Mouse (Mus musculus) embryo, embryonic 11 days (tissue): Measurements from ENCODE around the gene Mdc1.

ENCODE experiments used
- DNase-seq: peaks from one replicate; pipeline ENCODE4 v3.0.0-alpha.2; 2015

The Mdc1 gene

GRCm38 (mm10) chr17:35887725-35888124 lies 46.4 kb downstream of the Mdc1 start:
- DNase-seq: no peak

GRCm38 (mm10) chr17:35896781-35897643 lies 55.7 kb downstream of the Mdc1 start, which contains the start of gene 2310061I04Rik:
Gene 2310061I04Rik, minus strand, starts transcription at chr17:35897431.
- DNase-seq: peak; percentile 95

DNA sequence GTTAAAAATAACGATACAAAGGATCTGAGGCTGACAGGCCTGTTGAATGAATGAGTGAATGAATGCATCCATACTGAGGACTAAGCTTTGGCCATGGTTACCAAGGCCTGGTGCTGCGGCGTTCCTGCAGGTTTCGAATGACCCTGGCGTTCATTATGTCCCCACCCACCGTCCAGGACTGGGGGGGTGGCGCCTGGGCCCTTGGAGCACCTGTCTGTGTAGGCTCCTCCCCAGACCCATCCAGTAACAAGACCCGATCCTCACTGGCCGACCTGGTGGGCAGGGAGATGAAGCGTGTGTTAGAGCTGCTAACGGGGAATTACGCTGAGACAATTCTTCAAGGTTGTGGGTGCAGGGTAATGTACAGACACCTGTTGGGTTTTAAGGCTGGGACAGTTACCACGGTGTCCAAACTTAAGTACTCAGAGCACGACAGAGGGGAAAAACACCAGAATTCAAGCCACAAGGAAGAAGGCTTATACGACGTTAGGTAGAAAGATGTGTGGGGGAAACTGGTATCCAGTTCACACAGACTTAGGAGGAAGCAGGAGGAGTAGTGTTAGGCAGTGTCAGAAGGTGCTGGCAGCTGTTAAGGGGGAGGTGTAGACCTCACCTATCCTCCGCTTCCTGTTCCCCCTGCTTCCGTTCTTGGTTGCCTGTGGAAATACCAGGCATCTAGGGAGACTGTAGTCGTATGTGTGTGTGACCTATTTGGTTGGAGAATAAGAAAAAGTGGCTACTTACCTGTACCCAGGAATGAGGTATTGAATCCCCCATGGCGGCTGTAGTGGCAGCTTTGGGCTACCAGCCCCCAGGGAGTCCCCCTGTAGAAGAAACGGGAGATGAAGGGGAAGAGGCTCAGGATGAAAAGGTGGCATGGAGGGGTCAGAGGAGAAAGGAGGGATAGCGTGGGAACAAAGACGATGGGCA lies 56.6 kb downstream of the Mdc1 start:
- DNase-seq: no peak

DNA sequence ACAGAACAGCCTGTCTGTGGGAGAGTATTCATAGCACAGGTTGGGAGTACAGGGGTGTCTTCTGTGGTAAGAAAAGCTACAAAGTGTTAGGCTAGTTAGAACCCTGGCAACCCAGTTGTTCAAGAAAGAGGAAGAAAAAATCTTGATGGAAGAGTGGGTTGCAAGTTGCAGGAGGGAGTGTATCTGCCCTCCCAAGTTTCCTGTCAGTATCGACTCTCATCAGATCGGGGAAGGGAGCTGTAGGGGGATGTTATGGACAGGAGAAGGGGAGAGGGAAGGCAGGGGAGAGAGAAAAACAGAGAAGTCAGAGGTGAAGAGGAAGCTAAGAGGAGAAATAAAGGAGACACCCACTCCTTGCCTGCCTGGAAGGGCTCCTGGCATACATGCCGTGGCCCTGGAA lies 59.3 kb downstream of the Mdc1 start:
- DNase-seq: no peak

DNA sequence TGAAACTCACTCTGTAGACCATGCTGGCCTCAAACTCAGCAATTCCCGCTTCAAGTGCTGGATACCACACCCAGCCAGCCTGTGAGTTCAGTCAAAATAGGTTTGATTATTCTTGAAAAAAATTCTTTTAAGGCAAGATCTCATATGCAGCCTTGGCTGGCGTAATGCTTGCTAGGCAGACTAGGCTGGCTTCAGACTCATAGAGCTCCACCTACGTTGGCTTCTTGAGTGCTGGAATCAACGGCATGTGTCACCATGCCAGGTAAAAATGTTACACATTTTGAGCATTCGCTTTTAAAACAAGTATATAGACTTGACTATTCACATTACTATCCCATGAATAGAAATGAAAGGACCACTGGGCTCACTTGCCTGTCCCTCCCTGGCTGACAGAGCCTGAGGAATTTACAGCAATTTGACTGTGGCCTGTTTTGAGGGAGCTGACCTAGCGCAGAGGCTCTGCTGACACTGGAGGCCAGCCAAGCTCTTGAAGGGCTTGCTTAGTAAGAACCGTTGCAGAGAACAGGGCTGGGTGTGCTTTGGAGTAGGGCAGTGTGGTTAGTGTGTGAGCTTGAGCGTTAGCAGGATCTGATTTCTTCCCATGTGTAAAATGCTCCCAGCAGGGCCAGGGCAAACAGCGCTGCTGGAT lies 62.2 kb downstream of the Mdc1 start:
- DNase-seq: no peak

DNA sequence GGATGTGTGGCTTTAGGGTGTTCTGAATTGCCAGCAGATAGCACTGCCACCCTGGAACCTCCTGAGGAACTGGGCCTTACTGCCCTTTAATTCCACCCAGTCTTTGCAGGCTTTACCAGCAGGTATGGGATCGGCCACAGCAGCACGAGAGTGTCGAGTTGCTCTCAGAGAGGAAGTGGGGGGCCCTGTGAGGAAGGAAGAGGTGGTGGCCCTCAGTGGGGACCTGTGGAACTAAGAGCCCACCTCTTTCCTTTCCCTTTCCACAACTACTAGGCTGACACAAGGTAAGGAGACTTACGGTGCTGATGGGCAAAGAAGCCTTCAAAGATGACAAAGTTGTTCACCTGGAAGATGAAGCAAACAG lies 62.7 kb downstream of the Mdc1 start:
- DNase-seq: no peak

DNA sequence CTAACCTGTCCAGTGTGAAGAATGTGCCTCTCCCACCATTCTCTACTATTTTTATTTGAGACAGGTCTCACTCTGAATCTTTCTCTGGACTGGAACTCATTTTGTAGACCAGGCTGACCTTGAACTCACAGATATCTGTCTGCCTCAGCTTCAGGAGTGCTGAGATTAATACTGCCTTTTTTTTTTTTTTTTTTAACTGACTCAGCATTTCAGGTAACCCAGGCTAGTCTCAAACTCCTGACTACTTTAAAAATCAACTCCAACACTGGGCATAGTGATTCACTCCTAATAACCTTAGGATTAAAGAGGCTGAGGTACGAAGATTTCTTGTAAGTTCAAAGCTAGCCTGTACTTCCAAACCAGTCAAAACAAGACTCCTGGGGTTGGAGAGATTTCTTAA lies 64.3 kb downstream of the Mdc1 start:
- no peak for DNase-seq

GRCm38 (mm10) chr17:35907609-35908008 lies 66.3 kb downstream of the Mdc1 start:
- no peak for DNase-seq
